Mouse (Mus musculus) liver, adult 10 weeks (tissue): ENCODE data around the gene Olfr715. TPM values are rescaled to one million over a fixed set of nuclear protein-coding genes. Genes with fewer than 3 reads are reported as not detected.

Experiments
- polyA plus RNA-seq: library from polyadenylated mRNA; stranded (reverse); fragments of 350-450 nt; fragmentation: Illumina TruSeq; extraction: RNeasy Lipid Tissue Mini Kit (QIAGEN cat#74804); gene quantifications from one replicate; pipeline ENCODE4 v1.2.3, GENCODE M21; 2014; ENCODE audit warnings: low read depth, low replicate concordance

Gene Olfr715
- not detected for polyA plus RNA-seq

GRCm38 (mm10) chr7:107130983-107131382 lies at the start of gene Olfr715:
Gene Olfr715, minus strand, starts transcription at chr7:107131083.

GRCm38 (mm10) chr7:107166690-107167089 lies 35.8 kb upstream of the Olfr715 start, which contains the start of gene Nlrp14:
Gene Nlrp14, plus strand, starts transcription at chr7:107166990.

GRCm38 (mm10) chr7:107138027-107138426 lies 7.1 kb upstream of the Olfr715 start, which contains the start of gene Olfr716:
Gene Olfr716, plus strand, starts transcription at chr7:107138327.

GRCm38 (mm10) chr7:107110269-107110668 lies 20.6 kb downstream of the Olfr715 start, which contains the start of gene Olfr715b:
Gene Olfr715b, minus strand, starts transcription at chr7:107110369.

GRCm38 (mm10) chr7:107092920-107093319 lies 38.0 kb downstream of the Olfr715 start, which contains the start of gene Olfr17:
Gene Olfr17, plus strand, starts transcription at chr7:107093220.

Other genes starting within 250 kb of the Olfr715 start
- not detected for gene Olfr706, start 242.9 kb downstream of the Olfr715 start, polyA plus RNA-seq
- not detected for gene Olfr707, start 229.8 kb downstream of the Olfr715 start, polyA plus RNA-seq
- gene Olfr1532-ps1, start 223.1 kb downstream of the Olfr715 start, polyA plus RNA-seq = not detected
- not detected for gene Olfr709-ps1, start 198.9 kb downstream of the Olfr715 start, polyA plus RNA-seq
- not detected for gene Olfr710, start 182.8 kb downstream of the Olfr715 start, polyA plus RNA-seq
- not detected for gene Olfr6, start 167.1 kb downstream of the Olfr715 start, polyA plus RNA-seq
- gene Olfr711, start 155.6 kb downstream of the Olfr715 start, polyA plus RNA-seq = not detected
- not detected for gene Olfr2, start 125.0 kb downstream of the Olfr715 start, polyA plus RNA-seq
- gene Olfr713, start 99.9 kb downstream of the Olfr715 start, polyA plus RNA-seq = not detected
- gene Olfr714, start 60.1 kb downstream of the Olfr715 start, polyA plus RNA-seq = not detected
- gene Olfr17, start 37.9 kb downstream of the Olfr715 start, polyA plus RNA-seq = not detected
- gene Olfr715b, start 20.7 kb downstream of the Olfr715 start, polyA plus RNA-seq = not detected
- gene Olfr716, start 7.2 kb upstream of the Olfr715 start, polyA plus RNA-seq = not detected
- gene Nlrp14, start 35.9 kb upstream of the Olfr715 start, polyA plus RNA-seq = not detected
- gene Rbmxl2, start 78.4 kb upstream of the Olfr715 start, polyA plus RNA-seq = not detected
- gene Syt9, start 239.6 kb upstream of the Olfr715 start, polyA plus RNA-seq = 1.1 TPM